ENCODE assay signal across 27 mouse cellular contexts in genomic region chr1:154450799-154451198, GRCm38 (mm10).
A peak's percentile ranks its signal among the peaks of the same experiment; 100 is the strongest.
DNase-seq lines count a peak whose midpoint lies in the region; ATAC-seq and TF ChIP-seq lines count a peak whose summit lies in the region.
"Had no signal": no experiment of that assay in that cellular context is flagged by ENCODE, and none has a peak within 500 bp of the region (broad histone marks: within the 10 kb centered on the region; RNA-seq: fewer than 3 reads in every experiment).

No protein-coding gene starts in this region.

- H3K27ac ChIP-seq in layer of hippocampus, adult 2 months: peak overlapping the region; percentile 59
- H3K27ac ChIP-seq: embryonic facial prominence, embryonic 13.5 days; embryonic facial prominence, embryonic 15.5 days; forebrain, embryonic 10.5 days; forebrain, embryonic 12.5 days had no signal

- no peak for TF ChIP-seq CTCF in layer of hippocampus, adult 2 months (conservative IDR thresholded peaks at IDR 0.05)

- ATAC-seq in frontal cortex, adult (ENCODE audit: low TSS enrichment): peak; percentile 51; the same call in 1 of the 2 replicates
- ATAC-seq: activated CD4-positive, CD25-positive, alpha-beta regulatory T cell, adult 4 months; CD4-positive, CD25-positive, alpha-beta regulatory T cell, adult 4 months; forebrain, embryonic 14.5 days; forebrain, embryonic 16.5 days; Patski had no signal

- DNase-seq in frontal cortex, postnatal 10 days (ENCODE audit: low spot score in 2 of 2): no peak
- DNase-seq in layer of hippocampus, adult 2 months (ENCODE audit: low spot score in 2 of 2): no peak
- no peak for DNase-seq in layer of hippocampus, adult 18-20 months (ENCODE audit: low spot score in 2 of 2)
- peak; percentile 63 for DNase-seq in brain, adult 2 months (ENCODE audit: low read depth, low spot score)
- no peak for DNase-seq in gastrocnemius, postnatal 10 days
- DNase-seq: adrenal gland, adult 8-10 months; adrenal gland, postnatal 14 days; adrenal gland, postnatal 36 days; B cell, adult 2 months; cerebellum, adult 11 months; cerebellum, adult 18-20 months; cerebellum, adult 8-10 months; cerebellum, adult 9-11 months; cerebellum, postnatal 14 days; cerebellum, postnatal 36 days; embryo, embryonic 11 days had no signal

- no peak overlapping the region for H3K4me3 ChIP-seq in layer of hippocampus, adult 2 months
- H3K4me3 ChIP-seq: embryonic facial prominence, embryonic 13.5 days; embryonic facial prominence, embryonic 15.5 days; erythroblast, embryonic 14.5 days; forebrain, embryonic 10.5 days; forebrain, embryonic 12.5 days had no signal
